Mouse (Mus musculus) cerebellum, adult 11 months (tissue): Measurements from ENCODE around the gene Bicral.
"Not testable (repeated sequence)": the region's sequence is repeated elsewhere in the genome, so short reads cannot be mapped to it uniquely, and the experiment has no call there.

Experiments
- DNase-seq: peaks from one replicate; pipeline ENCODE4 v3.0.0; 2022

Gene Bicral

GRCm38 (mm10) chr17:46787974-46788373 is 70.3 kb downstream of the Bicral start:
- DNase-seq, result not testable (repeated sequence)

GRCm38 (mm10) chr17:46786952-46787351 is 71.3 kb downstream of the Bicral start:
- DNase-seq, result no peak

- DNase-seq, result no peak
Measured at GRCm38 (mm10) chr17:46783222-46783565, 75.1 kb downstream of the Bicral start.

- peak; percentile 89 for DNase-seq
Measured at GRCm38 (mm10) chr17:46782341-46783221, 75.7 kb downstream of the Bicral start, which contains the start of gene Rpl7l1. Gene Rpl7l1, minus strand, starts transcription at chr17:46782672.

GRCm38 (mm10) chr17:46781876-46782275 is 76.4 kb downstream of the Bicral start:
- DNase-seq, result no peak

GRCm38 (mm10) chr17:46776087-46776486 is 82.2 kb downstream of the Bicral start:
- no peak for DNase-seq

GRCm38 (mm10) chr17:46775070-46775469 is 83.2 kb downstream of the Bicral start:
- no peak for DNase-seq

- DNase-seq, result no peak
Measured at GRCm38 (mm10) chr17:46774131-46774472, 84.2 kb downstream of the Bicral start.

GRCm38 (mm10) chr17:46773278-46774130 is 84.8 kb downstream of the Bicral start:
- DNase-seq, result no peak

- peak; percentile 75 for DNase-seq
Measured at GRCm38 (mm10) chr17:46772404-46773277, 85.6 kb downstream of the Bicral start, which contains the start of gene 2310039H08Rik. Gene 2310039H08Rik, plus strand, starts transcription at chr17:46772635.

GRCm38 (mm10) chr17:46772038-46772403 is 86.3 kb downstream of the Bicral start:
- no peak for DNase-seq

- DNase-seq, result peak; percentile 30
Measured at GRCm38 (mm10) chr17:46771616-46772015, 86.7 kb downstream of the Bicral start.

GRCm38 (mm10) chr17:46771025-46771424 is 87.3 kb downstream of the Bicral start:
- DNase-seq, result no peak

GRCm38 (mm10) chr17:46770546-46770945 is 87.7 kb downstream of the Bicral start:
- DNase-seq, result no peak

- DNase-seq, result no peak
Measured at GRCm38 (mm10) chr17:46767868-46768267, 90.4 kb downstream of the Bicral start.

GRCm38 (mm10) chr17:46764916-46765315 is 93.4 kb downstream of the Bicral start:
- not testable (repeated sequence) for DNase-seq

GRCm38 (mm10) chr17:46763544-46763943 is 94.7 kb downstream of the Bicral start, which contains the start of gene Ptcra:
Gene Ptcra, minus strand, starts transcription at chr17:46763712.
- DNase-seq, result no peak

- DNase-seq, result no peak
Measured at GRCm38 (mm10) chr17:46758753-46759152, 99.5 kb downstream of the Bicral start.

- DNase-seq, result peak; percentile 98
Measured at GRCm38 (mm10) chr17:46751794-46752556, 106.3 kb downstream of the Bicral start, which contains the start of gene Cnpy3. Gene Cnpy3, minus strand, starts transcription at chr17:46752214.

- DNase-seq, result no peak
Measured at GRCm38 (mm10) chr17:46751056-46751793, 107.1 kb downstream of the Bicral start.

GRCm38 (mm10) chr17:46750580-46750979 is 107.7 kb downstream of the Bicral start:
- DNase-seq, result no peak
